Mouse (Mus musculus) intestine, embryonic 14.5 days (tissue): ENCODE results near the gene Tns4. TPM values are rescaled to one million over a fixed set of nuclear protein-coding genes. Genes with fewer than 3 reads are reported as not detected.

ENCODE experiments used
- ATAC-seq: fragments of 200-750 bp; cut with Nextera tagmentation; replicated peaks from 2 replicates; pipeline ENCODE4 v1.8.0; 2017; ENCODE audit warnings: low read depth, moderate number of reproducible peaks, moderate TSS enrichment, moderate library complexity; ENCODE audit not compliant: low FRiP score, low TSS enrichment
- DNase-seq: peaks from one replicate; pipeline ENCODE4 v3.0.0-alpha.2; 2018; ENCODE audit warnings: low spot score
- H3K27ac ChIP-seq: fragments of 300-500 bp; sonication (generic); 2 replicates; pipeline ENCODE4 v1.5.1; 2014; ENCODE audit warnings: low read depth, mild to moderate bottlenecking, control low read depth
- H3K27me3 ChIP-seq: fragments of 300-500 bp; sonication (generic); replicated peaks from 2 replicates; pipeline ENCODE4 v1.6.1; 2014; ENCODE audit warnings: low read length, control low read depth; ENCODE audit not compliant: control insufficient read depth, insufficient read depth
- H3K36me3 ChIP-seq: fragments of 300-500 bp; sonication (generic); 2 replicates; pipeline ENCODE4 v1.6.1; 2014; ENCODE audit warnings: low read length, control low read depth; ENCODE audit not compliant: control insufficient read depth, insufficient read depth
- H3K4me1 ChIP-seq: fragments of 300-500 bp; sonication (generic); replicated peaks from 2 replicates; pipeline ENCODE4 v1.6.1; 2014; ENCODE audit warnings: low read length, control low read depth, mixed read lengths; ENCODE audit not compliant: control insufficient read depth, insufficient read depth
- H3K4me2 ChIP-seq: fragments of 300-500 bp; sonication (generic); 2 replicates; pipeline ENCODE4 v1.6.1; 2014; ENCODE audit warnings: low read length
- H3K4me3 ChIP-seq: fragments of 300-500 bp; sonication (generic); 2 replicates; pipeline ENCODE4 v1.5.1; 2014; ENCODE audit warnings: low read depth, low read length, control low read depth, mixed read lengths
- H3K9ac ChIP-seq: fragments of 300-500 bp; sonication (generic); 2 replicates; pipeline ENCODE4 v1.6.1; 2014; ENCODE audit warnings: mild to moderate bottlenecking, low read length
- H3K9me3 ChIP-seq: fragments of 300-500 bp; sonication (generic); 2 replicates; pipeline ENCODE4 v1.6.1; 2016; ENCODE audit warnings: low read length, control low read depth; ENCODE audit not compliant: control insufficient read depth
- WGBS: fragments of 180-500 bp; shearing (Covaris S2); extraction: QIAGEN DNeasy Blood & Tissue Kit; methylation state at CpG from one replicate; pipeline ENCODE4 v1.1.7; 2014; 5-methylcytosine and 5-hydroxymethylcytosine counted together
- polyA plus RNA-seq: library from polyadenylated mRNA; unstranded; fragments of >200 nt; fragmentation: Nextera tagmentation; extraction: Ambion mirVana; gene quantifications from 2 replicates; pipeline ENCODE4 v1.2.1, GENCODE M21; 2014

The Tns4 gene
- polyA plus RNA-seq, 1 experiment from 2014 or later = 0.84 TPM

- DNase-seq (no peak), ATAC-seq (no peak)
- Histone ChIP-seq H3K27me3 (no peaks in the 10 kb centered on the region), H3K4me3 (no peak overlapping the region), H3K9ac (no peak overlapping the region), H3K36me3 (no peaks in the 10 kb centered on the region), H3K27ac (no peak overlapping the region), H3K4me1 (0 out of 2 replicates have a peak, but pooled peaks cover 4% of the 10 kb centered on the region), H3K4me2 (no peak overlapping the region), H3K9me3 (peaks cover 3% of the 10 kb centered on the region; the same call in 1 of the 2 replicates)
- 82% methylated on average over 7 of the region's 7 CpGs for WGBS
Observed at GRCm38 (mm10) chr11:99099516-99099915, 10.4 kb upstream of the Tns4 start.

GRCm38 (mm10) chr11:99098924-99099323 lies 9.8 kb upstream of the Tns4 start:
- peaks cover 3% of the 10 kb centered on the region; the same call in 1 of the 2 replicates for H3K9me3 ChIP-seq
- 0 out of 2 replicates have a peak, but pooled peaks cover 4% of the 10 kb centered on the region for H3K4me1 ChIP-seq
- H3K4me2 ChIP-seq = no peak overlapping the region
- no peaks in the 10 kb centered on the region for H3K27me3 ChIP-seq
- DNase-seq (no peak), ATAC-seq (no peak)
- no peaks in the 10 kb centered on the region for H3K36me3 ChIP-seq
- WGBS = 89% methylated on average over 9 of the region's 9 CpGs
- H3K9ac ChIP-seq = no peak overlapping the region
- H3K4me3 ChIP-seq = no peak overlapping the region
- no peak overlapping the region for H3K27ac ChIP-seq

GRCm38 (mm10) chr11:99096996-99097774 lies 8.1 kb upstream of the Tns4 start:
- Histone ChIP-seq H3K27ac (no peak overlapping the region; the same call in 1 of the 2 replicates), H3K4me3 (no peak overlapping the region), H3K9ac (no peak overlapping the region), H3K4me1 (peaks cover 4% of the 10 kb centered on the region; the same call in 1 of the 2 replicates), H3K27me3 (no peaks in the 10 kb centered on the region), H3K4me2 (no peak overlapping the region), H3K9me3 (peaks cover 3% of the 10 kb centered on the region; the same call in 1 of the 2 replicates), H3K36me3 (no peaks in the 10 kb centered on the region)
- WGBS = 44% methylated on average over 8 of the region's 8 CpGs
- ATAC-seq (no peak), DNase-seq (no peak)

GRCm38 (mm10) chr11:99096417-99096816 lies 7.3 kb upstream of the Tns4 start:
- Histone ChIP-seq H3K9me3 (peaks cover 3% of the 10 kb centered on the region; the same call in 1 of the 2 replicates), H3K27me3 (no peaks in the 10 kb centered on the region), H3K27ac (no peak overlapping the region), H3K4me2 (no peak overlapping the region), H3K9ac (no peak overlapping the region), H3K36me3 (no peaks in the 10 kb centered on the region), H3K4me1 (peaks cover 4% of the 10 kb centered on the region; the same call in 1 of the 2 replicates), H3K4me3 (no peak overlapping the region)
- DNase-seq (no peak), ATAC-seq (no peak)
- 48% methylated on average over 4 of the region's 4 CpGs for WGBS

GRCm38 (mm10) chr11:99095759-99096158 lies 6.7 kb upstream of the Tns4 start:
- no peaks in the 10 kb centered on the region for H3K27me3 ChIP-seq
- H3K9ac ChIP-seq = no peak overlapping the region
- H3K36me3 ChIP-seq = no peaks in the 10 kb centered on the region
- peaks cover 4% of the 10 kb centered on the region; the same call in 1 of the 2 replicates for H3K4me1 ChIP-seq
- H3K27ac ChIP-seq = no peak overlapping the region
- 68% methylated on average over 4 of the region's 4 CpGs for WGBS
- DNase-seq (no peak), ATAC-seq (no peak)
- no peak overlapping the region for H3K4me3 ChIP-seq
- no peak overlapping the region for H3K4me2 ChIP-seq
- peaks cover 3% of the 10 kb centered on the region; the same call in 1 of the 2 replicates for H3K9me3 ChIP-seq

GRCm38 (mm10) chr11:99094911-99095676 lies 6.0 kb upstream of the Tns4 start:
- Histone ChIP-seq H3K27ac (no peak overlapping the region), H3K4me1 (peaks cover 4% of the 10 kb centered on the region; the same call in 1 of the 2 replicates), H3K27me3 (no peaks in the 10 kb centered on the region), H3K9me3 (peaks cover 3% of the 10 kb centered on the region; the same call in 1 of the 2 replicates), H3K4me3 (no peak overlapping the region), H3K9ac (no peak overlapping the region), H3K4me2 (no peak overlapping the region), H3K36me3 (no peaks in the 10 kb centered on the region)
- ATAC-seq = no peak
- no peak for DNase-seq
- 43% methylated on average over 2 of the region's 2 CpGs for WGBS

GRCm38 (mm10) chr11:99093740-99094139 lies 4.6 kb upstream of the Tns4 start:
- Histone ChIP-seq H3K9me3 (peaks cover 3% of the 10 kb centered on the region; the same call in 1 of the 2 replicates), H3K9ac (no peak overlapping the region), H3K4me3 (no peak overlapping the region), H3K4me2 (no peak overlapping the region), H3K4me1 (peaks cover 4% of the 10 kb centered on the region; the same call in 1 of the 2 replicates), H3K36me3 (no peaks in the 10 kb centered on the region), H3K27ac (no peak overlapping the region), H3K27me3 (no peaks in the 10 kb centered on the region)
- DNase-seq (no peak), ATAC-seq (no peak)
- 80% methylated on average over 7 of the region's 7 CpGs for WGBS

- H3K4me1 ChIP-seq = peaks cover 4% of the 10 kb centered on the region; the same call in 1 of the 2 replicates
Observed at GRCm38 (mm10) chr11:99091666-99092065, 2.6 kb upstream of the Tns4 start.

More at GRCm38 (mm10) chr11:99091666-99092065, 2.6 kb upstream of the Tns4 start:
- WGBS = 60% methylated on average over 2 of the region's 2 CpGs
- Histone ChIP-seq H3K9me3 (peaks cover 3% of the 10 kb centered on the region; the same call in 1 of the 2 replicates), H3K27ac (no peak overlapping the region), H3K36me3 (no peaks in the 10 kb centered on the region), H3K9ac (no peak overlapping the region), H3K4me3 (no peak overlapping the region), H3K4me2 (no peak overlapping the region), H3K27me3 (no peaks in the 10 kb centered on the region)
- no peak for ATAC-seq
- no peak for DNase-seq
